Mouse (Mus musculus): ENCODE measurements at regions not wholly inside any gene's neighbourhood (a gene's known extent, or its start where the extent isn't known, plus 50 kb on each side); places are given as distances from the start of the nearest gene placed in this dataset.

DNA sequence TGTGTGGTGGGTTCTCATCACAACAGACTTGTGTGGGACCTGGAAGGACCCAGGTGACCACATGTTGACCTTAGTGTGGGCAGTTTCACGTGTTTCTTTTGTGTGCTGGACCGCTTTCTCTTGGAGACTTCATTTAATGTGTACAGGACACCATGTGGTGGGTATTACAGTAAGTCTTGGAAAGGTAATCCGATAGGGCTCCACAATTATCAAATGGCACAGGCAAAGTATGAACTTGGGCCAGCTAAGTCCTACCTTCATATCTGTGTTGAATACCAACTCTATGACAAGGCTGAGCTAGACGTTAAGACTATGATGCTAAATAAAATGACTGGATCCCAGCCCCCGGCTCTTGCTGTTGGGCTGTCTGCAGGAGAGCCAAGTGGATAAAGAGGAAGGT is 173.5 kb downstream of the 1500009L16Rik start:
- DNase-seq (ENCODE audit: low spot score in 2 of 2): no peak

DNA sequence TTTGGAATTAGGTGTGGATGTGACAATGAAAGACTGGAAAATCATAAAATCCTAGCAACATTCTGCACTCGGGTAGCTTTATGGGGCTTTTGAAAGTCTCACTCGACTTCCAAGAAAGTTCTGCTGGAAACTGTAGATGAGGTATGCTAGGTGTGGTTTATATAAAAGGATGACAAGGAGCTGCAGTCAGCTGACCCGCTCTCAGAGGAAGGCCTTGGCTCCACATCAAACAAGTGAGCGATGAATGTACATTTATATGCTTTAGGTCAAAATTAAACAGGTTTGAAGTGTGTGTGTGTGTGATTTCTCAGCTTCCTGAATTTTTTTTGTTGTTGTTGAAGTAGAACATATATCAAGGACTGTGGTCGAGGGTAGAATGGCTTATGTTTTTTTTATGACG is 174.9 kb downstream of the 1500009L16Rik start:
- no peak for DNase-seq (ENCODE audit: low spot score in 2 of 2)

DNA sequence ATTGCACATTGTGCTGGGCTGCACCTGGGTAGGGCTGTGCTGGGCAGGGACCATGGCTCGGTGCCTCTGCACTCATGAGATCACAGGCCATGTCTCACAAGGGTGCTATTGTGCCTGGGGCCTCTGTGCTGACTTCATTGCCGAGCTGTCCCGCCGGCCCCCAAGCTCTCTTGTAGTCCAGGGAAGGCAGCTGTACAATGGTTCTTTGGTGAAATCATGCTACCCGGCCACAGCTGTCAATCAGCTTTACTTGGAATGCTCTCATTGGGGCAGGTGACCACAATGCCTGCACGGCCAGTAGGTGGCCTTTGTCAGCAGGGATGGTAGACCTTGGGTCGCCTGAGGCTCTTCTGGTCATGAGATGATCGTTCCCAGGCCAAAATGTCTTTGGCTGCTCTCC is 184.1 kb downstream of the 1500009L16Rik start:
- peak; percentile 3 to 10 for DNase-seq (ENCODE audit: low spot score in 2 of 2)

DNA sequence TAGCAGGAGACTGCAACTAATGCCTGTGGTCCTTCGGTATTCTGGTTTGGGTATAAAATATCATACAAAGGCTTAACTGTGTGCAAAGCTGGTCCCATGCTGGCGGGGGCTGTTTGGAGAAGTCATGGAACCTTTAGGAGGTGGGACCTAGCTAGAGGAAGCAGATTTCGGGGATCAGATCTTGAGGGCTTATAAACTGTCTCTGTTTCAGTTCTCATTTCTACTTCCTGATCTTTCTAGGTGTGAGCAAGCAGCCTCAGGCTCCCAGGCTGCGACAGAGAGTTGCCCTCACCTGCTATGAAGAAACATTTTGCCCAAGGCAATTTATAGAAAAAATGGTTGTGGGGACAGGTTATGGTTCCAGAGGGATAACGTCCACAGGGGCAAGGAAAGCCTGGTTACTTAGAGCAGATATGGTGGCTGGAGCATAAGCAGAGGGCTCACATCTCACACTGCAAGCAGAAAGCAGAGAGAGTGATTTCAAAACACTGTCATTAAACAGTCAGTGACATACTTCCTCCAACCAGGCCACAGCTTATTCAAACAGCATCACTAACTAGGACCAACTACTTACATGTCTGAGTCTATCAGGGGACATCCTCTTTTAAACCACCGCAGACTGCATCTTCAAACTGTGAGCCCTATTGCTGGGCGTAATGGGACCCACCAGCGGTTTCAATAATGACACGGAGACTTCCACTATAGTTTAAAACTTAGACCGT is 188.1 kb downstream of the 1500009L16Rik start:
- no peak for DNase-seq (ENCODE audit: low spot score in 2 of 2)

DNA sequence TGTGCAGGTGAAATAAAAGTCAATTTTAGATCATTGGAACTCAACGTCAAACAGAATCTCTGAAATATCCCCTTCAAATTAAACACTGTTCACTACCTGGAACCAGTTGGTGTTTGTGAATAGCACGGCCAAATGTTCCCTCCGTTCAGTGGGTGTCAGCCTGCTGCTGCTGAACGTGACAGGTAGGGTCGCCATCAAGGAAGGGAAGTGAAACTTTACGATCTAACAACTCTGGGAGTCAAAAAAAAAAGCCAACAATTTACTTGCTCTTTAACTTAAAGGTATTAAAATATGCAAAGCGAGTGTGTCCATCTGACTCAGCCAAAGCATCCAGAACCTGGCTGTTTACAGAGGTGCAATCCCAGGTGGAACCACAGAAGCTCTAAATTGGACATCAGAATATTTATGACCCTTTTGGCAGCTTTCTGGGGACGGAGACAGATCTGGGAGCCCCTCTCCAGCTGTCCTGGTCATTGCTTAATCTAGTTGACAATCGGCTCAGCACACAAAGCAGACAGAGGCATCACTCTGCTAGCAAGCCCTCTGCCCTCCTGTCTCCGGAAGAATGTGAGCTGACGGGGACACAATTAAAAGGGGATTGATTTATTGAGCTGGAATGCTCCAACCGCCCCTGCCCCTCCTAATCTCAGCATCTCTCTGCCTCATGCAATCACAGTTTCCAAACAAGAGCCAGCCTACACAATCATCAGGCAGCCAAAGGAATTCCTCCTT is 191.9 kb downstream of the 1500009L16Rik start:
- no peak for DNase-seq (ENCODE audit: low spot score in 2 of 2)

DNA sequence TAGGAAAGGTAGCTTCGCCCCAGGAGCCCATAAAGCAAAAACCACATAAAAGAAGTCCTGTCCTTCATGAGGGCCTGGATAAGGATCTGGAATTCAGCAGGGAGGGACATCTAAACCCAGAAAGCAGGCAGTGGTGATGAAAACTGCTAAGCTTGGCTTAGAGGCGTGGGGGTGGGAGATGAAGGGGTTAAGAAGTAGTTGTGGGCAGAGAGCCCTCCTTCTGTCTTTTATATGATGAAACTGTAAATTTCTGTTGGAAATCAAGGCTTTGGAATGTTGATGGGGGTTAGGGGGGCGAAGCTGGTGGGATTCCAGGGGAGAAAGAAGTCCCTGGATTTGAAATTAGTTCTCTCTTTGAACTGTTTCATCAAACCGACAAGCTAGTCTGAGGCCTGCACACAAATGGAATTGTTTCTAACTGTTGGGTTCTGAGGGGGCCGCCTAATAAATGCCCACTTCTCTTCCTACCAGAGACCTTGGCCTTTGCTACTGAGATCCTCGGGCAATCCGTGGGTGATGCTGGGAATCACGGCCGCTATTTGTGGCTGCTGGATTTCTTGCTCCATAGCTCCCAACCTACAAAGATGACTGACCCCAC is 192.6 kb downstream of the 1500009L16Rik start:
- no peak for DNase-seq (ENCODE audit: low spot score in 2 of 2)

DNA sequence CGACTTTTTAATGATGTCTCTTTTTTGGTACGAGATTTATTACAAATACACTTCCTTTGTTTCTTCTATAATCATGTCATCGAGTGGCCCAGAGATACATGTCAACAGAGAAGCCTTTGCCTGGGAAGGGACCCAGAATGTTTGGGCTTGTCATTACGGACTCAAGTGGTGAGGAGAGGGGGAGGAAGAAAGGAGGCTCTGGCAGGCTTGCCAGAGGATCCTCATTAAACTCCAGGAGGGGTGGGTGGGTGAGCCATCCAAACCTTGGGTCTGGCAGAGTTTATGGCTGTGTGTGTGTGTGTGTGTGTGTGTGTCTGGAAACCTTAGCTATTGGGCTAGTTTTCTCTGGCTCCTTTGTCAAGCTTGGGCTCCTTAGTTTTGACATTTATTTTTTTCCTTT is 204.3 kb downstream of the 1500009L16Rik start:
- no peak for DNase-seq (ENCODE audit: low spot score in 2 of 2)

DNA sequence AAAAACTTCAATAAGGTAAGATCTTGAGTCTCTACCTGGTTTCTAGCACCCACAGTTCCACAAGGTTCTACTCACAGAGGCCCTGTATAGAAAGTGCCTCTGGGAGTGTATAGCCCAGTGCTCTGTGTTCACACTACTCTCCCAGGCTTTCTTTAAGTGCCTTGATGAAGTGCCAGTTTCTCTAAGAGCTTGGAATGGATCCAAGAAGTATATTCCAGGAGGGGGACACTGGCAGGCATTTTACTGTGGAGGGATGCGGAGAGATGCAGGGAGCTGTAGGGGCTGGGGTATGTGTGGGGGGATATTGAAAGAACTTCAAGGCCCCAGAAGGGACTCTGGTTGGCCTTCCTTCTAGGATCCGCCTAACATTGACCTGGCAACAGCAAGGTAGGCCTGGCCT is 204.9 kb downstream of the 1500009L16Rik start:
- no peak for DNase-seq (ENCODE audit: low spot score in 2 of 2)

DNA sequence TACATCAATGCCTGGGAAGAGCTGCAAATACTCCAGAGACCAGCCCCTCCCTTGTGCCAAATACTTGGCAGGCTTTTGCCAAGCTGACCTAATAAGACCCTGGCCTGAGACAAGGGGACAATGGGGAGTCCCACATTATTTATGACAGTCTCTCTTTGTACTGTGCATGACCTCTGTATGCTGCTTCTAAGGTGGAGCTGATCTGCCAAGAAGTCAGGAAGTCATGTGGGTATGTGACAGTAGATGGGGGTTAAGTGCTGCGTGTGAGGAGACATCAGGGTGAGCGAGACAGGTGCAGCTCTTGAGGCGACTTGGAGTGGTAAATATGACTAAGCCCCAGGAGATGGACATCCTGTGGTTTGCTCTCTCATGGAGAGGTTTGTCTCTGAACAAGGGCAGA is 209.1 kb downstream of the 1500009L16Rik start:
- DNase-seq (ENCODE audit: low spot score in 2 of 2): no peak

DNA sequence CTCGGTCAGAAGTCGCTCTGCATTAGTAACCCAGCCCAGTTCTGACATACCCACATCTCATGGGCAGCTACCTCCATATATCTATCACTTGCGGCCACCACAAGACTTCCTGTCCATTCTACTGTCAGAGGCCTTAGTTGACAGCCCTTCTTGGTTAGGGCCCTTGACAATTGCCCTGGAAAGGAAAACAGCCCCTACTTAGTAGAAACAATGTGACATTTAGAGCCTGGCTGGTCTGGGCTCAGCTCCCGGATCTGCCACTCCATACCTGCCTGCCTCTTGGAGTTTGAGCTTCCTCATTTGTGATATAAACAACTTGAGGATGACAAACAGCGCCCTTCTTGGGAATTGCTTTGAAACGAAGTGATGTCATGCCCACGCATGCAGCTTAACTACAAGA is 210.5 kb downstream of the 1500009L16Rik start:
- no peak for DNase-seq (ENCODE audit: low spot score in 2 of 2)

DNA sequence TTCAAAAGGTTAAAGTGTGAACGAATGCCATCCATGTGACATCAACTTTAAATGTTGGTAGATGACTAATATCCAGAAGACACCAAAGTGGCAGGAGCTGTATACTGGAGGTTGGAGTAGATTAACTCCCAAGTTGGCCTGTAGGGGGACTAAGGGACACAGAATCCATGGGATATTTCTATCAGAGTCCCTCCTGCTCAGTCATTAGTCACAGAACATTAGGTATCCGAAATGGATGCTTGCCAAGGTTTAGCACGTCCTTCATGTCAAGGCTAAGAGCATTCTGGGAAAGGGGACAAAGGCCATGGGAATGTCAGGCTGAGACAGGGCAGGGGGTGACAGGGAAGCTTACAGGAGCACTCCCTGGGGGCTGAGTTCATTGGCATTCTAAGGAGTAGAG is 211.8 kb downstream of the 1500009L16Rik start:
- DNase-seq (ENCODE audit: low spot score in 2 of 2): no peak

DNA sequence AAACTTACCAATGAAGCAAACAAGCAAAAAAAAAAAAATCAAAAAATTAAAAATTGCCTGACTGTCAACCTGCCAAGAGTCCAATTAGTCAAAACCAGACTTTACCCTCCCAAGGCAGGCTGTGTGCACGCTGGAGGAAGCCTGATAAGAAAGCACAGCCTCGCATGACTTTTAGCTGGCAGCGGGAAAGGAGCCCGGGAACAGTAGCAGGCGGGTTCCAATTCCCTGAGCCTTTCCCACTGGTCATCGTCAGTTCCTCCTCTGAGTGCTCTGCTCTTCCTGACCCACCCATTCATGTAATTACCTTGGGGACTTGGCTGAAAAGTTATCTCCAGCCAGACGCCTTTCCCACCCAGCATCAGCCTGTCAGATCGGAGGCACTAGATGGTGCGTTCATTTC is 214.5 kb downstream of the 1500009L16Rik start:
- DNase-seq (ENCODE audit: low spot score in 2 of 2): no peak

DNA sequence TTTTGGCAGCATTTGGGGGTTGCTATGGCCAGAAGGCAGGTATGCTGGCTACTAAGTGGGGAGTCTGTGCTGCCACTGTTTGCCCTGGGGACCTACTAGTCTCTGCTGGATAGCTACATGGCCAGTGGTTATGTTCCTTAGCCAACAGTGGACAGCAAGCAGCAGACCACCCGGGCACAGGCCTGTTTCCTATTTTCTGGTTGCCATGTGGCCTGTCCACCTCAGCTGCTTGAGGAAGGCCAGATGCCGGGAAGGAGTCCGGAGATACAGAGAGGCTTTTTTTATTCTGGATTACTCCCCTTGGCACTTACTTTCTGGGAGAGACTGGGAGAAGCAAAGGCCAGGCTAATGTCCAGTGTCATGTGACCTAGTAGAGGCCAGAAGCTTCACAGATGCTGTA is 219.4 kb downstream of the 1500009L16Rik start:
- DNase-seq (ENCODE audit: low spot score in 2 of 2): no peak

DNA sequence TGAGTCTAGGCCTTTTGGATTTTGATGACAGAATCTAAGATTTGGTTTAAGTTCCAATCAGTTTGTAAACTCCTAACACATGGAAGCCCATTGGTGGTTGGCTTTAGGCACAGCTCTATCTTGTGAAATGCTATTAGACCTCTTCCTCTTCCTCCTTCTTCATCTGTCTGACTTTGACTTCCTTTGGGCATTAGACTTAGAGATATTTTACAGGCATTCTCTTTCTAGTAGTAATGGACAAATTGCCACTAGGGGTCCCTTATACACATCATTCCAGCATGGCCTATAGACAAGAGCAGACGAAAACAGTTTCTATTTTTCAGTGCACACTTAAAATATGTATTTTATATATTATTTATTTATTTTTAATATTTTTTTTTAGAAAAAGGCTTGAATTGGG is 221.5 kb downstream of the 1500009L16Rik start:
- DNase-seq (ENCODE audit: low spot score in 2 of 2): no peak

DNA sequence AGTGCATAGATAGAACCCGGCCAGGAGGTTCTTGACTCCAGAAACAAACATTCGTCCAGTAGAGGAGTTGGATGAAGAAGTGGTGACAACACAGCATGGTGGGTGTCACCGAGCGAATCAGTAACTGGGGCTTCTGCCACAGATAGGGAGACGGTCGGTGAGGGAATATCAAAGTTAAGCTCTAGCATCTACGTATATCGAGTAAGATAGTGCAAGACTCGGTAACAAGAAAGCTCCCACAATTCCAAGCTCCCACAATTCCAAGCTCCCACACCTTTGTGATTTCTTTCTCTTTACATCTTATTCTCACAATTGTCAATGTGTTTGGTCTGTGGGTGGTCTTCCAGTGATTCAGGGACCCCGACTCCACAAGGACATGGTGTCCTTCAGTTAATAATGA is 222.2 kb downstream of the 1500009L16Rik start:
- no peak for DNase-seq (ENCODE audit: low spot score in 2 of 2)

DNA sequence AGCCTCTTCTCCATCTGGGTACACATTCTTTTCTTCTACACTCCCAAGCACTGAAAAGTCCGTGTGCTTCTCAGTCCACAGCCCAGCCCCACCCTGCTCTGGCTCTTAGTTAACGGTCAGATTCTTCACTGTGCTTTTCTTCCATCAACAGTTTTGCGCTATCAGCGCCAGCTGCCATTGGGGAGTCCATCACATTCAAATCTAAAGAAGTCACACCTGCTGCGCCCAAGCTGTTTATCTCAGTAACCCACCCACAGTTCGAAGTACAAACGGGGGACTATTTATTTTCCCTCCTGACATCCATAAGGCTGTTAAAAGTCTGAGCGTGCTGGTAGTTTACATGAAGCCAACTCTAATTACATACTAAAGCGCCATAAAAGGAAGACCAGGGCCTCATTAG is 222.8 kb downstream of the 1500009L16Rik start:
- DNase-seq (ENCODE audit: low spot score in 2 of 2): no peak

DNA sequence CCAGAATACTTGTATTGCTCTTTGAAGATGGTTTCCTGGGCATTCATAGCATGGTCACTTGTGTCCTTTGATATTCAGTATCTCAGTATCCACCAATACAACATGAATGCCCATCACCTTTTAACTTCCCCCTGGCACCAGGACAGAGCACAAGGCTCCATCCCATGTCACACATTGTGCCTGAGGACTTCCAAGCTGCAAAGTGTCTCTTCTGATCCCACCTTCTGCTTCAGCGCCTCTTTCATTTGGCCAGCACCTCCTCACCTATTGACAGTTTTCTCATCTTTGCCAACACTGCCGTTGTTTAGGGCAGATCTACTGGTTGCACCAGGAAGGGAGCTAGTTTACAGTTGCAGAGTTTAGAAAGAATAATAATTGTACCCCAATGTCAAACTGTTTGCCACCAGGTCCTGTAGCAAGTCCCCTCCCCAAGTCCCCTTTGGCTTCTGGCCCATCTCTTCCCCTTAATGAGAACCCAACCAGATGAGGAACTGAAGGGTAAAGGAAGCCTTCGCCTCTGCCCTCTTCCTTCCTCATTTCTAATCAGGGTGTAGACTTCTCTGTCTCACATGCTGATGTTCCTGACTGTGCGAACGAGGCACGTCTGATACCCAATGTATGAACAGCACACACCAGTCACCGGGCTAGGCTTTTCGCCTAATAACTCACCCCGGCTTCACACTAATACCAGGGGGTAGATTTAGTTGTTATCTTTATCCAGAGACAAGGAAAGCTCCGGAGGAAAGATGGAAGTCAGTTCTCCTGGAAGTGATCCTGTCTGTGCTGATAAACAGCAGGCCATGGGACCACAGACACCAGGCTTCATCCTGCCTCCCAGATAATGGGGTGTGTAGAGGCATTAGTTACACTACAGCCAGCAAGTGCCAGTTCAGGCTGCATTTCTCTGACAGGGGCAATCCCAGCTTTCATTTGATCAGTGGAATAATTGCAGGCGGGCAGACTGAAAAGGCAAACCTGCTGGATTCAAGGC is 223.8 kb downstream of the 1500009L16Rik start:
- DNase-seq (ENCODE audit: low spot score in 2 of 2): no peak

DNA sequence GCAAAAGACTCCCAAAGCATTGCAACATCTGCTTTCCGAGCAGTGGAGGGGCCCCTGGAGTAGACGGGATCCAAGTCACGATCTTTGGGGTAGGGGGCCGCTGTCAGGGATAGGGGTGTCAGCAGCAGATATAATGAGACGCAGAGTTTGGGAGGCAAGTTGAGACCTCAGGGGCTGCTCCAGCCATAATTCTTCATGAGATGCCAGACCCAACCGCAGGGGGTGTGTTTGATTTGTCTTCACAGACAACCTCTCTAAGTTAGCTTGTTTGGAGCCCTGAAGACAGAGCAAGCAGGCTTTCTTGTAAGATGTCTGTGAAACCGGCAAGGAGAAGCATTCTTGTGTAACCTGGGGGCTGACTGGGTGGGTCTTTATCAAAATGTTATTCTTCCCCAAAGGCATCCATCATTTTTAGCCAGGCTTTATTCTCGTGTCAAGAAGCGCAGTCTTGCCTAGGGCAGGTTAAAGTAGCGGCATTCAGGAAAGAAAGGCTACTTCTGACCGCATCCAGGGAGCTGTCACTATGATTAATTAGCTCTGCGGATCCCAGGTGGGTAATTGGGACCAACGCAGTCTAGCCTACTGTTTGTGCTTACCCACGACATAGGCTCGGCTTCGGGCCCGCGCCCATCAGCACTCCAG is 234.6 kb downstream of the 1500009L16Rik start:
- DNase-seq (ENCODE audit: low spot score in 2 of 2): no peak

DNA sequence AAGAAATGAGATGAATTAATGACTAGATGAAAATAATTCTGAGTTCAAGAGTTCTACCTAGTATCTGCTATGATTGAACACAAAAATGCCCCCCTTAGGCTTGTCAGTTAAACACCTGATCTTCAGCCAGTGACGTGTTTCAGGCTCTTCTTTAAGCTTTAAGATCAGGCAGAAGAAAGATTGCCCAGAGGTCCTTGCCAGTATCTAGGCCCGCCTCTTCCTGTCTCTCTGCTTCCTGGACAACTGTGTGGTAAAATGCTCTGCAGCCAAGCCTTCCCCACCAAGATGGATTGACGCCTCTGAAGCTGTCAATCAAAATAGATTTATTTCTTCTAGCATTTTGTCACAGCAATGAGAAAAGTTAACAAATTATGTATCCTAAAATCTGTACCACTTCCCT is 235.7 kb downstream of the 1500009L16Rik start:
- no peak for DNase-seq (ENCODE audit: low spot score in 2 of 2)

DNA sequence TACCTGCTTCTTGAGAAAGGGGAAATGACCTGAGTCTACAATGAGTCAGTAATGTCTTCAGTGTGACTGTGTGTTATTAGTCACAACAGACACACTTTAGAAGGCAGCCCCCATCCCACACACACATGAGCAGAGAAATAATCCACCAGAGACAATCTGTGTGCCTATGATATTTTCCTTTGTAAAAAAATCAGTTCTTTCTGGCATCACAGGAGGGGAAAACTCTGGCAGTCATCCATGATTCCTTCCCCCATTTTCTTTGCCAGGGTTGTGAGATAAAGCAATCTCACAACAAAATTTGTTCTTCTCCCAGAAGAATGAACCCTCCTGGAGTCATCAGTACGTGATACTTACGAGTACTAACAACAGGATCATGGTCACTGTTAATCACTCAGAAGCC is 236.2 kb downstream of the 1500009L16Rik start:
- no peak for DNase-seq (ENCODE audit: low spot score in 2 of 2)

DNA sequence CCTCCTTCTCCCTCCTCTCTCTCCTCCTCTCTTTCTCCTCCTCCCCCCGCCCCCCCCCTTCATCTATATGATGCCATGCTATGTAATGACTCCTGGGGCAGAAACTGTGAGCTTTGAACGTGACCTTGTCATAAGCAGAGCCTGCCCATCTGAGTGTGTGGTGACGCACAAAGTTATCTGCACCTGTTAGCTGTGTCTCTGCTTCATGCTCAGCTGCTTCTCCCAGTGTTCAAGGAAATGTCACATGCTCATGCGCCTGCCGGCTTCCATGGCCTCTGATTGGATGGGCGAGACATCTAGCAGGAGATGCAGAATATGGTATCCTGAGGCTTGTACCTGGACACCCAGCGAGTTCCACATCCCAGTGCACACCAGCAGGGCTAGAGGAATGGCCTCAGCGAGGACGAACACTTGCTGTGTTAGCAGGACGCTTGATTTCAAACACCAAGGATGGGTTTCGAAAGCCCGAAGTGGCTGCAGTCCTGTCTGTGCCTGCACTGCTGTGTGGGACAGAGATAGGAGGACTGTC is 240.6 kb downstream of the 1500009L16Rik start:
- no peak for DNase-seq (ENCODE audit: low spot score in 2 of 2)
